Mouse (Mus musculus): ENCODE data around the gene Med13l. TPM values are rescaled to one million over a fixed set of nuclear protein-coding genes. Genes with fewer than 3 reads are reported as not detected.
A peak's percentile ranks its signal among the peaks of the same experiment; 100 is the strongest.

The Med13l gene
- total and polyA plus RNA-seq, 2 experiments from 2014 or later = 12.5 to 31.0 TPM

- H3K27ac ChIP-seq (ENCODE audit: low read depth, low read length) = no peak overlapping the region
- no peak overlapping the region for H3K9ac ChIP-seq
- no peak overlapping the region for H3K4me2 ChIP-seq (ENCODE audit: low read depth)
- H3K9me3 ChIP-seq (ENCODE audit: low read length) = no peaks in the 10 kb centered on the region
- TF ChIP-seq CTCF (IDR thresholded peaks at IDR 0.05; ENCODE audit: low read depth) = no peak
- H3K27me3 ChIP-seq (ENCODE audit: insufficient read depth, low read length) = no peaks in the 10 kb centered on the region
- ATAC-seq (no peak), DNase-seq (no peak)
- H3K36me3 ChIP-seq (ENCODE audit: insufficient read depth) = peaks cover 3% of the 10 kb centered on the region; the same call in 1 of the 2 replicates
- WGBS = 90% methylated on average over 3 of the region's 3 CpGs
- H3K4me1 ChIP-seq (ENCODE audit: insufficient read depth) = peaks cover 16% of the 10 kb centered on the region
- no peak overlapping the region for H3K4me3 ChIP-seq (ENCODE audit: low read depth, low read length)
These were observed 115.2 kb downstream of the Med13l start for GRCm38 (mm10) chr5:118675697-118676096.

- ATAC-seq (no peak), DNase-seq (no peak)
- Histone ChIP-seq H3K9ac (no peak overlapping the region), H3K36me3 (ENCODE audit: insufficient read depth) (peaks cover 2% of the 10 kb centered on the region; the same call in 1 of the 2 replicates), H3K27ac (ENCODE audit: low read depth, low read length) (no peak overlapping the region), H3K4me1 (ENCODE audit: insufficient read depth) (peaks cover 16% of the 10 kb centered on the region), H3K9me3 (ENCODE audit: low read length) (no peaks in the 10 kb centered on the region), H3K4me2 (ENCODE audit: low read depth) (no peak overlapping the region), H3K27me3 (ENCODE audit: insufficient read depth, low read length) (no peaks in the 10 kb centered on the region), H3K4me3 (ENCODE audit: low read depth, low read length) (no peak overlapping the region)
- TF ChIP-seq CTCF (IDR thresholded peaks at IDR 0.05; ENCODE audit: low read depth) = no peak
- 66% methylated on average over 8 of the region's 8 CpGs for WGBS
These were observed 115.9 kb downstream of the Med13l start for GRCm38 (mm10) chr5:118676151-118676918.

GRCm38 (mm10) chr5:118679283-118679835, 118.9 kb downstream of the Med13l start:
- no peaks in the 10 kb centered on the region for H3K27me3 ChIP-seq (ENCODE audit: insufficient read depth, low read length)
- H3K9me3 ChIP-seq (ENCODE audit: low read length) = no peaks in the 10 kb centered on the region
- 51% methylated on average over 9 of the region's 9 CpGs for WGBS
- no peak overlapping the region for H3K4me3 ChIP-seq (ENCODE audit: low read depth, low read length)
- no peak overlapping the region for H3K4me2 ChIP-seq (ENCODE audit: low read depth)
- H3K9ac ChIP-seq = no peak overlapping the region
- H3K36me3 ChIP-seq (ENCODE audit: insufficient read depth) = no peaks in the 10 kb centered on the region; the same call in 1 of the 2 replicates
- no peak overlapping the region for H3K27ac ChIP-seq (ENCODE audit: low read depth, low read length)
- H3K4me1 ChIP-seq (ENCODE audit: insufficient read depth) = peaks cover 8% of the 10 kb centered on the region
- TF ChIP-seq CTCF (IDR thresholded peaks at IDR 0.05; ENCODE audit: low read depth) = no peak
- DNase-seq = no peak
- ATAC-seq = peak; percentile 32

- TF ChIP-seq CTCF (IDR thresholded peaks at IDR 0.05; ENCODE audit: low read depth) = no peak
- Histone ChIP-seq H3K4me2 (ENCODE audit: low read depth) (no peak overlapping the region), H3K9ac (no peak overlapping the region), H3K27me3 (ENCODE audit: insufficient read depth, low read length) (no peaks in the 10 kb centered on the region), H3K4me3 (ENCODE audit: low read depth, low read length) (no peak overlapping the region), H3K9me3 (ENCODE audit: low read length) (no peaks in the 10 kb centered on the region), H3K27ac (ENCODE audit: low read depth, low read length) (no peak overlapping the region), H3K36me3 (ENCODE audit: insufficient read depth) (no peaks in the 10 kb centered on the region; the same call in 1 of the 2 replicates), H3K4me1 (ENCODE audit: insufficient read depth) (peaks cover 5% of the 10 kb centered on the region)
- no peak for DNase-seq
- ATAC-seq = no peak
- 88% methylated on average over 13 of the region's 13 CpGs for WGBS
These were observed 120.4 kb downstream of the Med13l start for GRCm38 (mm10) chr5:118680853-118681252.

- H3K27ac ChIP-seq (ENCODE audit: low read depth, low read length) = no peak overlapping the region
- ATAC-seq = no peak
- no peak for TF ChIP-seq CTCF (IDR thresholded peaks at IDR 0.05; ENCODE audit: low read depth)
- DNase-seq = no peak
- no peak overlapping the region for H3K4me2 ChIP-seq (ENCODE audit: low read depth)
- no peak overlapping the region for H3K4me3 ChIP-seq (ENCODE audit: low read depth, low read length)
- H3K9me3 ChIP-seq (ENCODE audit: low read length) = no peaks in the 10 kb centered on the region
- H3K4me1 ChIP-seq (ENCODE audit: insufficient read depth) = no peaks in the 10 kb centered on the region
- no peaks in the 10 kb centered on the region; the same call in 1 of the 2 replicates for H3K36me3 ChIP-seq (ENCODE audit: insufficient read depth)
- H3K27me3 ChIP-seq (ENCODE audit: insufficient read depth, low read length) = no peaks in the 10 kb centered on the region
- 90% methylated on average over 6 of the region's 6 CpGs for WGBS
- no peak overlapping the region for H3K9ac ChIP-seq
These were observed 121.5 kb downstream of the Med13l start for GRCm38 (mm10) chr5:118682007-118682406.

GRCm38 (mm10) chr5:118685145-118685544, 124.7 kb downstream of the Med13l start:
- DNase-seq = no peak
- 76% methylated on average over 8 of the region's 8 CpGs for WGBS
- no peak for TF ChIP-seq CTCF (IDR thresholded peaks at IDR 0.05; ENCODE audit: low read depth)

GRCm38 (mm10) chr5:118686021-118686420, 125.5 kb downstream of the Med13l start:
- no peaks in the 10 kb centered on the region for H3K27me3 ChIP-seq (ENCODE audit: insufficient read depth, low read length)
- H3K4me2 ChIP-seq (ENCODE audit: low read depth) = no peak overlapping the region
- ATAC-seq (no peak), DNase-seq (no peak)
- H3K9ac ChIP-seq = no peak overlapping the region
- no peaks in the 10 kb centered on the region for H3K9me3 ChIP-seq (ENCODE audit: low read length)
- H3K4me3 ChIP-seq (ENCODE audit: low read depth, low read length) = no peak overlapping the region
- no peak for TF ChIP-seq CTCF (IDR thresholded peaks at IDR 0.05; ENCODE audit: low read depth)
- H3K27ac ChIP-seq (ENCODE audit: low read depth, low read length) = no peak overlapping the region
- 91% methylated on average over 4 of the region's 4 CpGs for WGBS
- H3K4me1 ChIP-seq (ENCODE audit: insufficient read depth) = no peaks in the 10 kb centered on the region
- no peaks in the 10 kb centered on the region for H3K36me3 ChIP-seq (ENCODE audit: insufficient read depth)

More at GRCm38 (mm10) chr5:118685145-118685544, 124.7 kb downstream of the Med13l start:
- H3K4me3 ChIP-seq (ENCODE audit: low read depth, low read length) = no peak overlapping the region
- no peaks in the 10 kb centered on the region for H3K9me3 ChIP-seq (ENCODE audit: low read length)
- no peaks in the 10 kb centered on the region; the same call in 1 of the 2 replicates for H3K36me3 ChIP-seq (ENCODE audit: insufficient read depth)
- no peaks in the 10 kb centered on the region for H3K4me1 ChIP-seq (ENCODE audit: insufficient read depth)
- H3K9ac ChIP-seq = no peak overlapping the region
- H3K27me3 ChIP-seq (ENCODE audit: insufficient read depth, low read length) = no peaks in the 10 kb centered on the region
- H3K4me2 ChIP-seq (ENCODE audit: low read depth) = no peak overlapping the region
- no peak for ATAC-seq
- H3K27ac ChIP-seq (ENCODE audit: low read depth, low read length) = no peak overlapping the region

Measured in forebrain, postnatal 0 days (tissue).